9 mouse cellular contexts compared by ENCODE assay signal in the genomic region with DNA sequence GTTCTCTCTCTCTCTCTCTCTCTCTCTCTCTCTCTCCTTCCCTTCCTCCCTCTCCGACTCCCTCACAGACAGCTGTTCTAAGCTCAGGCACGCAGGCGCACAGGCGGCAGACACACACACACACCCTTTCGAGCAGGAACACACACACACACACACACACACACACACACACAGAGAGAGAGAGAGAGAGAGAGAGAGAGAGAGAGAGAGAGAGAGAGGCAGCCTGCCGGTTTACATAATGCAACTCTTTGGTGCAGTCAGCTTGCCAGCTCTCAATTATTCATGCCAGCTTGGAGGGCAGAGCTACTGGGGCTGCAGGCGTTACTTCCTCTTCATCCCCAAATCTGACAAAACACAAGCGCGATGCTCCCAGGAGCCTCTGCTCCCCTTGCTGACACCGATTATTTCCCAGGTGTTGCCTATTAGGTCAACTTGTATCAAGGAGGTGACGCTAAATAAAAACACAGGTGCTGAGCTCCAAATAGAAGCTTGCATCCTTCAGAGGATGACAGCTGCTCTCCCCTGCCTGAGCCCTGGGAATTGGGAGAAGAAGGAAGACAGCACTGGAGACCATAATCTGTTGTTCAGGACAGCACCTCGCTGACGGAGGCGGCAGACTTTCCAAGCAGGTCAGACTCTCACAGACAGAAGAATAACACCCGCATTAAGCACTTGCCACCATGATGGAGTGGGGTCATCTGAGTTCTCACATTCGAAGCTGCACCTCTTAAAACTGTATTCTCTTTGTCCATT.
A peak's percentile ranks its signal among the peaks of the same experiment; 100 is the strongest.
DNase-seq lines count a peak whose midpoint lies in the region; ATAC-seq lines count a peak whose summit lies in the region.
"Had no signal": no experiment of that assay in that cellular context is flagged by ENCODE, and none has a peak within 500 bp of the region (broad histone marks: within the 10 kb centered on the region; RNA-seq: fewer than 3 reads in every experiment).

No protein-coding gene starts in this region.

- H3K36me3 ChIP-seq in forebrain, embryonic 10.5 days (replicated peaks), result no peaks in the 10 kb centered on the region
- no peaks in the 10 kb centered on the region for H3K36me3 ChIP-seq in hindbrain, embryonic 10.5 days
- no peaks in the 10 kb centered on the region for H3K36me3 ChIP-seq in midbrain, embryonic 10.5 days
- no peaks in the 10 kb centered on the region for H3K36me3 ChIP-seq in stomach, embryonic 14.5 days (ENCODE audit: control insufficient read depth, insufficient read depth, low read length)

- H3K9me3 ChIP-seq in forebrain, embryonic 10.5 days, result no peaks in the 10 kb centered on the region
- H3K9me3 ChIP-seq in hindbrain, embryonic 10.5 days, result 0 out of 2 replicates have a peak, but pooled peaks cover 2% of the 10 kb centered on the region
- no peaks in the 10 kb centered on the region for H3K9me3 ChIP-seq in midbrain, embryonic 10.5 days (replicated peaks)
- no peaks in the 10 kb centered on the region for H3K9me3 ChIP-seq in stomach, embryonic 14.5 days (ENCODE audit: control insufficient read depth, low read depth, low read length)

- peak overlapping the region; percentile 43 for H3K4me3 ChIP-seq in forebrain, embryonic 10.5 days
- H3K4me3 ChIP-seq in hindbrain, embryonic 10.5 days, result peak overlapping the region; percentile 41
- peak overlapping the region; percentile 43 for H3K4me3 ChIP-seq in midbrain, embryonic 10.5 days
- peak overlapping the region; percentile 27 for H3K4me3 ChIP-seq in stomach, embryonic 14.5 days (ENCODE audit: low read depth, low read length)

- H3K9ac ChIP-seq in stomach, embryonic 14.5 days (replicated peaks; ENCODE audit: low read depth, low read length), result no peak overlapping the region; the same call in 1 of the 2 replicates

- H3K4me2 ChIP-seq in stomach, embryonic 14.5 days (replicated peaks; ENCODE audit: low read depth, low read length), result peak overlapping the region; percentile 75

- ATAC-seq in stomach, embryonic 14.5 days (ENCODE audit: insufficient number of reproducible peaks, insufficient read depth, low FRiP score, low read depth), result peak; percentile 79
- ATAC-seq: Patski had no signal

- peak; percentile 30 for DNase-seq in ovary, postnatal 14 days (ENCODE audit: low spot score)
- DNase-seq in ovary, postnatal 36 days (ENCODE audit: low spot score), result no peak
- DNase-seq in forebrain, embryonic 10.5 days (ENCODE audit: extremely low spot score, low spot score), result peak; percentile 49
- DNase-seq in hindbrain, embryonic 10.5 days (ENCODE audit: low spot score), result peak; percentile 48
- DNase-seq in left cerebral cortex, postnatal 25 days (ENCODE audit: low spot score in 2 of 2), result peak; percentile 70 to 90
- peak; percentile 44 for DNase-seq in midbrain, embryonic 10.5 days (ENCODE audit: low spot score)
- no peak for DNase-seq in urinary bladder, postnatal 4 days (ENCODE audit: low spot score in 2 of 2)

- H3K27ac ChIP-seq in forebrain, embryonic 10.5 days, result peak overlapping the region; percentile 72
- H3K27ac ChIP-seq in hindbrain, embryonic 10.5 days, result peak overlapping the region; percentile 66
- peak overlapping the region; percentile 67 for H3K27ac ChIP-seq in midbrain, embryonic 10.5 days (replicated peaks)
- H3K27ac ChIP-seq in stomach, embryonic 14.5 days (ENCODE audit: low read length), result no peak overlapping the region

- WGBS in forebrain, embryonic 10.5 days, result 30% methylated on average over 16 of the region's 16 CpGs
- 30% methylated on average over 16 of the region's 16 CpGs for WGBS in hindbrain, embryonic 10.5 days
- WGBS in midbrain, embryonic 10.5 days, result 31% methylated on average over 16 of the region's 16 CpGs
- 11% methylated on average over 16 of the region's 16 CpGs for WGBS in stomach, embryonic 14.5 days

- 0 out of 2 replicates have a peak, but pooled peaks cover 3% of the 10 kb centered on the region for H3K27me3 ChIP-seq in forebrain, embryonic 10.5 days (ENCODE audit: poor library complexity, severe bottlenecking)
- H3K27me3 ChIP-seq in hindbrain, embryonic 10.5 days (ENCODE audit: insufficient read depth, poor library complexity, severe bottlenecking), result no peaks in the 10 kb centered on the region
- H3K27me3 ChIP-seq in midbrain, embryonic 10.5 days (ENCODE audit: low read depth, poor library complexity, severe bottlenecking), result no peaks in the 10 kb centered on the region
- no peaks in the 10 kb centered on the region for H3K27me3 ChIP-seq in stomach, embryonic 14.5 days (ENCODE audit: control insufficient read depth, insufficient read depth, low read length)
- H3K27me3 ChIP-seq: Patski had no signal

- peaks cover 30% of the 10 kb centered on the region for H3K4me1 ChIP-seq in forebrain, embryonic 10.5 days
- H3K4me1 ChIP-seq in hindbrain, embryonic 10.5 days (replicated peaks), result peaks cover 33% of the 10 kb centered on the region
- peaks cover 21% of the 10 kb centered on the region for H3K4me1 ChIP-seq in midbrain, embryonic 10.5 days
- H3K4me1 ChIP-seq in stomach, embryonic 14.5 days (ENCODE audit: control insufficient read depth, insufficient read depth, low read length), result no peaks in the 10 kb centered on the region

- intact Hi-C loops in left cerebral cortex, postnatal 25 days (cut with DNase I), result loop anchor here (10.0 kb wide), 1 partner anchor 208 kb away; no protein-coding TSS in a partner anchor

Comparison
In these comparisons a context has a peak if more than half of its experiments do, and no peak if none do; other contexts are left out.
1. DNase-seq: peak in ovary, postnatal 14 days (single experiment), forebrain, embryonic 10.5 days (single experiment), hindbrain, embryonic 10.5 days (single experiment), left cerebral cortex, postnatal 25 days (2 of 2) and midbrain, embryonic 10.5 days (single experiment); none in ovary, postnatal 36 days (single experiment) and urinary bladder, postnatal 4 days (0 of 2).
2. Peak in every context shown above with its lines, with median percentiles within 50 percentile points of each other: H3K4me3 ChIP-seq.